Mouse (Mus musculus): ENCODE data around the gene Clmp. TPM values are rescaled to one million over a fixed set of nuclear protein-coding genes. Genes with fewer than 3 reads are reported as not detected.

Gene Clmp
- polyA plus RNA-seq, 1 experiment from 2014 or later = 55.9 TPM

DNA sequence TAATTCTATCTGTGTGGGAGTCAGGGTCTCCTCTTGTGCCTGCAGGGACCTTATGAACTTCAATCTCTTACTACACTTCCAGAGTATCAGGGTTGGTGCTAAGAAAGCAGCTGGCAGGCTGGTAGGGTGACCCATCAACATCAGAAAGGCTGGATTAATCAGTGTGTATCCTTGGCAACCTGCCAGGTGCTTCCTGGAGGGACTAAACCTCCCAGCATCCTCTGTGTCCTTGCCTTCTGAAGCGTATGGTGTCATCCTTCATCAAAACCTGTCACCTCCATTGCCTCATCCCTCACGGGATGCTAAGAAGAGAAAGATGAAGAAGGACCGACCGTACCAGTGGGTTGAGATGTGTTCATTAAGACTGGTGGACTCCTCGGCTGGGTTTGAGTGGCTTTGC, 8.0 kb downstream of the Clmp start:
- WGBS = 41% methylated on average over 5 of the region's 5 CpGs
- ATAC-seq (ENCODE audit: insufficient number of reproducible peaks, insufficient read depth, low FRiP score, low TSS enrichment, low read depth) = no peak
- 0 out of 2 replicates have a peak, but pooled peaks cover 2% of the 10 kb centered on the region for H3K9me3 ChIP-seq
- peaks cover 23% of the 10 kb centered on the region for H3K36me3 ChIP-seq
- no peak overlapping the region for H3K4me3 ChIP-seq
- no peaks in the 10 kb centered on the region for H3K27me3 ChIP-seq
- H3K4me2 ChIP-seq = peak overlapping the region; percentile 16
- H3K4me1 ChIP-seq = peaks cover 72% of the 10 kb centered on the region
- H3K27ac ChIP-seq = peak overlapping the region; percentile 33
- no peak overlapping the region for H3K9ac ChIP-seq

DNA sequence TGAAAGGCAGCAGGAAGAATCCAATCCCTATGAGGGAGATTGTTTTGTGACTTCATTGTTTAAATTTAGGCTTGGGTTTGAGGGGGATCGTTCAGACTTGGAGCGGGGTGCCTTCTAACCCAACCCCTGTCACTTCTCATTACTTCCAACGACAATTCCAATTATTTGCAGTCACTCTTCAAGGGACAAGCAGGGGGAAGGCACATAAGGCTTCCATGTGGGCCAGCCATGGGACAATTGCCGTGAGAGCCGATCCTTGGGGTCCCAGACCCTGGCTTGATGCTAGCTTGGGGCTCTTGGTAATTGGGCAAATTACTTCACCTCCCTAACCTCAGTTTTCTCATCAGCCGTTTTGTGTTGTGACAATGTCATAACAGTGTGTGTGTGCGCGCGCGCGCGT, 8.5 kb downstream of the Clmp start:
- H3K27me3 ChIP-seq = no peaks in the 10 kb centered on the region
- ATAC-seq (ENCODE audit: insufficient number of reproducible peaks, insufficient read depth, low FRiP score, low TSS enrichment, low read depth) = no peak
- H3K4me3 ChIP-seq = no peak overlapping the region
- H3K36me3 ChIP-seq = peaks cover 23% of the 10 kb centered on the region
- no peak overlapping the region for H3K9ac ChIP-seq
- H3K27ac ChIP-seq = peak overlapping the region; percentile 33
- peaks cover 67% of the 10 kb centered on the region for H3K4me1 ChIP-seq
- WGBS = 37% methylated on average over 12 of the region's 12 CpGs
- peak overlapping the region; percentile 27; the same call in 1 of the 2 replicates for H3K4me2 ChIP-seq
- H3K9me3 ChIP-seq = 0 out of 2 replicates have a peak, but pooled peaks cover 2% of the 10 kb centered on the region

DNA sequence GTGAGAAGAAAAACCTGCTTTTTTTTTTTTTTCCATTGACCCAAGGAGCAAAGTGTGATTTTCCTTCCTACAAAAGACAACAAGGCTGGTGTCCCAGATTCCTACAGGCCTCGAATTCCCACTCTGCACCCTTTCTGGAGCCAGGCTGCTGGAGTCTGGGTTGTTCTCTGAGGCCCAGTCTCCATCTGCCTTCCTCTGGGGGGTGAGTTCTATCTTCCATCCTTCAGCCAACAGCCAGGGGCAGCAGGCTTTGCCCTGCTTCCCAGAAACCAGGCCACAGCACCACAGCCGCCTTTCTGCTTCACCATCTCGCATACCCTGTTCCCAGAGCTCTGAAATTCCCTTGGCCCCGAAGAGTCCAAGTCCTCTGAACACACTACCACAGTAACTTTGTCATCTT, 10.3 kb downstream of the Clmp start:
- WGBS = 92% methylated on average over 4 of the region's 4 CpGs
- Histone ChIP-seq H3K36me3 (peaks cover 23% of the 10 kb centered on the region), H3K4me3 (no peak overlapping the region), H3K27me3 (no peaks in the 10 kb centered on the region), H3K27ac (no peak overlapping the region), H3K9ac (no peak overlapping the region), H3K4me1 (peaks cover 53% of the 10 kb centered on the region), H3K4me2 (no peak overlapping the region), H3K9me3 (0 out of 2 replicates have a peak, but pooled peaks cover 2% of the 10 kb centered on the region)
- ATAC-seq (ENCODE audit: insufficient number of reproducible peaks, insufficient read depth, low FRiP score, low TSS enrichment, low read depth) = no peak

DNA sequence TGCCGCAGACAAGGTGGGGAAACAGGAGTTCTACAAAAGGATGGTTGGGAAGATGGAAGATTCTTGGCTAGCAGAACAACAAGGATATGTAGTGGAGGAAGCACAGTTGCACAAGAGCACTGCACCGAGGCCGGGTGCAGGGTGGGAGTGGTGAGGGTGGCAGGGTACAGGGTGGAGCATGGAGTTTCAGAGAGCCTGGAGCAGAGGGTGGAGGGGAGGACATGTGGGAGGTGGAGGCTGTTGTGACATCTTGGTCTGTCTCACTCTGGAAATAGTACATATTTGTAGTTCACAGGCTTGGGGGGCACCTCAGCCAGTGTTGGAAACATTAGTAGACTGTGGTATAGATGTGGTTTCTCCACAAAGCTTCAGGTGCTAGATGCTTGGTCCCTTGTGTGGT, 13.4 kb downstream of the Clmp start:
- H3K4me3 ChIP-seq = no peak overlapping the region
- no peaks in the 10 kb centered on the region for H3K27me3 ChIP-seq
- no peak overlapping the region for H3K4me2 ChIP-seq
- H3K9me3 ChIP-seq = 0 out of 2 replicates have a peak, but pooled peaks cover 2% of the 10 kb centered on the region
- ATAC-seq (ENCODE audit: insufficient number of reproducible peaks, insufficient read depth, low FRiP score, low TSS enrichment, low read depth) = no peak
- WGBS = 88% methylated on average over 3 of the region's 3 CpGs
- peaks cover 26% of the 10 kb centered on the region for H3K36me3 ChIP-seq
- peaks cover 26% of the 10 kb centered on the region for H3K4me1 ChIP-seq
- no peak overlapping the region for H3K27ac ChIP-seq
- H3K9ac ChIP-seq = no peak overlapping the region

DNA sequence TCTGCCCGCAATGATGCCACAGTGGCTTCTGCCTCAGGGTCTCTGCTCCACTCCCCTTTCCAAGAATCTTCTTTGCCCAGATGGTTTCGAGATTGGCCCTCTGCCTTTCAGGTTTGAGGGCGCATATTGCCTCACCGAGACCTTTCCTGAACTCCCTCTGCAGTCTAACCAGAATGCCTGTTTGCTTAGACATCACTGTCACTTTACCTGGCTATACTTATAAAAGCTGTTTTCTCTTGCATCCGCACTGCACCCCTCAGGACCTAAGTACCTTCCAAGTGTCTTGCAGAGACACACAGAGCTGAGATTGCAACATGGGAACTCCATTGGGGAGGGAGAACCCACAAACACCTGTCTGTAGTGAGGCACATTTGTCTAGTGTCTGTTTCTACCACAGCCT, 14.5 kb downstream of the Clmp start:
- peaks cover 26% of the 10 kb centered on the region for H3K4me1 ChIP-seq
- 88% methylated on average over 5 of the region's 5 CpGs for WGBS
- H3K36me3 ChIP-seq = peaks cover 26% of the 10 kb centered on the region
- H3K9me3 ChIP-seq = 0 out of 2 replicates have a peak, but pooled peaks cover 2% of the 10 kb centered on the region
- H3K27me3 ChIP-seq = no peaks in the 10 kb centered on the region
- no peak for ATAC-seq (ENCODE audit: insufficient number of reproducible peaks, insufficient read depth, low FRiP score, low TSS enrichment, low read depth)
- no peak overlapping the region for H3K9ac ChIP-seq
- H3K4me3 ChIP-seq = no peak overlapping the region
- H3K27ac ChIP-seq = no peak overlapping the region
- no peak overlapping the region for H3K4me2 ChIP-seq

DNA sequence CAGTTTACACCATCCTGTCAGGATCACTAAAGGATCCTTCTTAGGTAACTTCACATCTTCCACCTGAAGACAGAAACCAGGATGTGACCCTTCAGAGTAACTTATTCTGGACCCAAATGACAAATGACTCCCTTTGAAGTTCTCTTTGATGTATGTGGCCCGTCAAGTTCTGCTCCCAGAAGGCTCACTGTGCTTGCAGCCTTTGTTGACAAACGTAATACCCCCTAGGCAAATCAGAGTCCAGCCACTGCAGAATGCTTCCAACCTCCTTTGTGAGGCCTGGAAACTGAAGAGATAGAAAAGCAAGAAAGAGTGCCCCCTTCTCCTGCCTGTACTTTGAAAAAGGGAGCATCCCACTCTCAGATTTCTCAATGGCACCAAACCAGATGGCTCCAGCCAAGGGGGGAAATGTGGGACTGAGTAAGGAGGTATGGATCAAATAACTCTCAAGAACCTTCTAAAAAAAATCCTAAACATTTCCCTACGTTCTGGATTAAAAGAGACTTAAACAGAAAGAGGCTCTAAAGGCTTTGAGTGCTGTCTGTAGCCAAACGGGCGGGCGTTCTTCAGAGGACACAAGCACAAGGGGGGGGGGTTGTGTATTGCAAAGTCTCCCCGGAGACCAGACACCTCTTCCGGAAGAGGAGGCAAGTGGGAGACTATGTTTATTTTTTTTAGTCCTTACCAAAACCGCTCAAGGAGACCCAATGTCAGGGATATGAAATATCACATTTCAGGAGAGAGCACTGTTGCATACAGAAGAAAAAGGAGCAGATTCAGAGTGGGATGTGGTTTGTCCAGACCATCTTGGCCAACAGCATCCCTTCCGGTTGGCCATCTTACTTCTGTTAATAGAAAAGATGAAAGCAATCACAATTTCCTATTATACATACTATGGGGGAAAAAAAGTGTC, 18.9 kb downstream of the Clmp start:
- Histone ChIP-seq H3K27me3 (no peaks in the 10 kb centered on the region), H3K36me3 (0 out of 2 replicates have a peak, but pooled peaks cover 3% of the 10 kb centered on the region), H3K27ac (peak overlapping the region; percentile 66), H3K4me1 (peaks cover 47% of the 10 kb centered on the region), H3K4me2 (0 out of 2 replicates have a peak overlapping the region, but pooled peaks have one; percentile 7), H3K4me3 (no peak overlapping the region), H3K9me3 (no peaks in the 10 kb centered on the region), H3K9ac (no peak overlapping the region)
- 20% methylated on average over 10 of the region's 10 CpGs for WGBS
- ATAC-seq (ENCODE audit: insufficient number of reproducible peaks, insufficient read depth, low FRiP score, low TSS enrichment, low read depth) = no peak

DNA sequence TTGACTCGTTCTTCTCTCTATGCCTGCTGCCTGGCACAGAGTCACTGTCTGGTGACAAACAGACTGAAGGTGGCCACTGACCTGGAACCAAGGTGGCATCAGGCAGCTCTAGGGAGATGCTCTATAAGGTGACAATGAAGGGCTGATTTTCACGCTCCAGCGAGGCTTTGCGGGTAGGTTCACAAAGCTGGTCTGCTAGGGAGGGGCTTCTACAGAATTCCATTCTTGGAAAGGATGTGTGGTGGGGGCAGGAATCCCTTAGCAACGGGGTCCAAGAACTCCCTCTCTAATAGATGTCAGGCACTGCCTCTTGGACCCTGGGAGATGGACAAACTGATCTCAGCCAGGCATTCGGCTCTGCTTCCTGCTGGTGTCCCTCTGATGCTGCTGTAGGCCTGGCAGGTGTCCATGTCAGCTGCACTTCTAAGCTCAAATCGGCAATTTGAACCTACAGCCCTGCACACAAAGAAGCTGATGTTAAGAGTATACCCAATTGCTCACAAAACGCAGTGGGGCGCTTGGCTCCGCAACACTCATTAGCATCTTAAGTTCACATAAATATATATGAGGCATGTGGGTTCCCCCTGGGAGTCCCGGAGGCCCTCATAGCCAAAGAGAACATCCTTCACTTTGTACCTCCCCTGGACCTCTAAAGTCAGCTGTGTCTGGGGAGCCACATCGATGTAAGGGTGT, 22.8 kb downstream of the Clmp start:
- 64% methylated on average over 12 of the region's 12 CpGs for WGBS
- no peak for ATAC-seq (ENCODE audit: insufficient number of reproducible peaks, insufficient read depth, low FRiP score, low TSS enrichment, low read depth)
- Histone ChIP-seq H3K4me1 (peaks cover 47% of the 10 kb centered on the region), H3K9me3 (no peaks in the 10 kb centered on the region), H3K9ac (no peak overlapping the region), H3K4me2 (no peak overlapping the region; the same call in 1 of the 2 replicates), H3K27me3 (no peaks in the 10 kb centered on the region), H3K36me3 (0 out of 2 replicates have a peak, but pooled peaks cover under 1% of the 10 kb centered on the region), H3K4me3 (no peak overlapping the region), H3K27ac (no peak overlapping the region; the same call in 1 of the 2 replicates)

DNA sequence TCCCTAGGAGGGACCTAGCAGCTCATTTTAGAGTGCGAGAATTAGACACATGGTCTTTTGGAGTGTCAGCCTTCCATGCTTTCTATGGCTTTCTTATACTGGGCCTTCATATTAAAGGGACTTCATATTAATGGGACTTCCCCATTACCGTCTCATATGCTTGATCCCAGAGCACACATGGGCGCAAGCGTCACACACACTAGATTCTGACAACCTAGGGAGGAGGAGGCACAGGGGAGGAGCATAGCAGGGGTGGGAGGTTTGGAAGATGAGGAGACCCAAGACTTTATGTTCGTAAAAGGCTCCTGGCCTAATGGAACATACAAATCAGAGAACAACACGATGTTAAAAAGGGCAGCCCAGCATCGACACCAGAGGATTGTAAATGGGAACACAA, 23.4 kb downstream of the Clmp start:
- H3K9ac ChIP-seq = no peak overlapping the region
- 77% methylated on average over 7 of the region's 7 CpGs for WGBS
- peaks cover 43% of the 10 kb centered on the region for H3K4me1 ChIP-seq
- ATAC-seq (ENCODE audit: insufficient number of reproducible peaks, insufficient read depth, low FRiP score, low TSS enrichment, low read depth) = no peak
- no peaks in the 10 kb centered on the region for H3K9me3 ChIP-seq
- no peaks in the 10 kb centered on the region for H3K36me3 ChIP-seq
- H3K4me3 ChIP-seq = no peak overlapping the region
- H3K27me3 ChIP-seq = no peaks in the 10 kb centered on the region
- no peak overlapping the region for H3K4me2 ChIP-seq
- H3K27ac ChIP-seq = no peak overlapping the region

DNA sequence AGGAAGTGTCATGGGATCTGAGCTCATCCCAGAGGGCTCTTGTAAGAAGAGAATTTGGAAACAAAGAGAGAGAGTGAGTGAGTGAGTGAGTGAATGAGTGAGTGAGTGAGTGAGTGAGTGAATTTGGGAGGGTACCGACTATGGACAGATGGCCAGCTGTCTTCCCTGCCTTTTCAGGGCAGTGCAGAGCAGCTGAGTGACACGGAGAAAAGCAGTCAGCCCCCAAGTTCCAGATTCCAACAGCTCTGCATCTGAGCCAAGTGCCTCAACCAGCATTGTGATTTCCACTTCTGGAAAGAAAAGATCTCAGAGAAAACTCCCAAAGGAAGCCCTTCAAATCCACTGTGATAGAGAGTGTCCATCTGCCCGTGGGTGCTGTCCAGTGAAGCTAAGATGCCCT, 23.8 kb downstream of the Clmp start:
- Histone ChIP-seq H3K36me3 (no peaks in the 10 kb centered on the region), H3K27me3 (no peaks in the 10 kb centered on the region), H3K9me3 (no peaks in the 10 kb centered on the region), H3K4me3 (no peak overlapping the region), H3K4me2 (no peak overlapping the region), H3K9ac (no peak overlapping the region), H3K4me1 (peaks cover 38% of the 10 kb centered on the region), H3K27ac (no peak overlapping the region)
- ATAC-seq (ENCODE audit: insufficient number of reproducible peaks, insufficient read depth, low FRiP score, low TSS enrichment, low read depth) = no peak
- 76% methylated on average over 3 of the region's 3 CpGs for WGBS

DNA sequence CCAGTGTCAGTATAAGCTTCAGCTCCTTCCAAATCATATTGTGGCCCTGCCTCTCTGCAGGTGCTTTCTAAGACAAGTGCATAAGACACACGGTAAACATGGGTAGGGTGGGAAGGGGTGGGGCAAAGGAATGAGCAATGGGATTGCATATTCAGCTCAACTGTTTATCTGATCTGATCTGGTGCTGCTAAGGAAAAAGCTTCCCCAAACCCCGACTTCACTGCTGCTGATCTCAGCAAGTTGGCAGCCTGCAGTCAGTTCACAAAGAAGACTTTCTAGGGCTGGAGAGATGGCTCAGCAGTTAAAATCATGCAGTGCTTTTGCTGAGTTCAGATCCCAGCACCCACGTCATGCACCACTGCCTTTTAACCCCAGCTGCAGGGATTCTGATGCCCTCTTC, 24.2 kb downstream of the Clmp start:
- Histone ChIP-seq H3K27ac (no peak overlapping the region), H3K4me2 (no peak overlapping the region), H3K9ac (no peak overlapping the region), H3K4me1 (peaks cover 34% of the 10 kb centered on the region), H3K4me3 (no peak overlapping the region), H3K36me3 (no peaks in the 10 kb centered on the region), H3K27me3 (no peaks in the 10 kb centered on the region), H3K9me3 (no peaks in the 10 kb centered on the region)
- ATAC-seq (ENCODE audit: insufficient number of reproducible peaks, insufficient read depth, low FRiP score, low TSS enrichment, low read depth) = no peak
- WGBS = 60% methylated on average over 3 of the region's 3 CpGs

DNA sequence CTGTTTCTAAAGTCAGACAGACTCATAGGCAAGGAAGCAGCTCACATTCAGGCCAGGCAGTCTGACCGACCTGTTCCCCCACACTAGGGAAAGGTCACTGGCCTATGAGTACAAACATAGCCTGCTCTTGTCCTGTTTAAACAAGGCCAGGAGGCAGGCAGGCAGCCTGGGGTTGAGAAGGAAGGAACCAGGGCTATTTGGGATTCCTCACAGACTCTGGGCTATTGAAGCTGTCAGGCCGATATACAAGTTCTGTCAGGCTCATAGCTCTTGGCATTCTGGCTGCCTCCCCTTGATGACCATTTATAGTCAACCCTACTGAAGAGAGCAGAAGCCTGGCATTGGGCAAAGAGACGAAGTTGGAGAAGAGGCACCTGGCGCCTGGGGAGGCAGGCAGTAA, 25.9 kb downstream of the Clmp start:
- no peak for ATAC-seq (ENCODE audit: insufficient number of reproducible peaks, insufficient read depth, low FRiP score, low TSS enrichment, low read depth)
- Histone ChIP-seq H3K36me3 (no peaks in the 10 kb centered on the region), H3K27me3 (no peaks in the 10 kb centered on the region), H3K9ac (no peak overlapping the region), H3K4me1 (peaks cover 36% of the 10 kb centered on the region), H3K4me2 (no peak overlapping the region), H3K4me3 (no peak overlapping the region), H3K27ac (no peak overlapping the region), H3K9me3 (no peaks in the 10 kb centered on the region)
- WGBS = 66% methylated on average over 4 of the region's 4 CpGs
